In the genomic region with DNA sequence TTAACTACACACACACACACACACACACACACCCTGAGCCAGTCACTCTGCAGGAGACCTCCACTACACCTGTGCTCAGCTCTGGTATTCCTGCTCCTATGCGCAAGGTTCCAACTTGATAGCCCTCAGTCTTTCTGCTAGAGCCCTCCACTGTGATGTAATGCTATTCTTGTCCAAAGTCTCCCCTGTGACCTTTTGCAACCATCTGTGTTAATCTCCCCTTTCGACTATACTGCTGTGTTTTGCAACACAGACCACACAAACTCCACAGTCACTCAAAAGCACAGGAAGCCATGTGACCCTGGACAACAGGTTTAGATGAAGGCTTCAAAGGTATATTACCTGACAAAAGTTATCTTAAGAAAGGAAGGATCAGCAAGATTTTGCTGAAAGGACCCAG, we compare ENCODE assay signal across 27 mouse cellular contexts. TPM values are rescaled to one million over a fixed set of nuclear protein-coding genes. Genes with fewer than 3 reads are reported as not detected.
A peak's percentile ranks its signal among the peaks of the same experiment; 100 is the strongest.
DNase-seq lines count a peak whose midpoint lies in the region; ATAC-seq and TF ChIP-seq lines count a peak whose summit lies in the region.
"Had no signal": no experiment of that assay in that cellular context is flagged by ENCODE, and none has a peak within 500 bp of the region (broad histone marks: within the 10 kb centered on the region; RNA-seq: fewer than 3 reads in every experiment).

No protein-coding gene starts in this region.

- peaks cover 3% of the 10 kb centered on the region; the same call in 1 of the 2 replicates for H3K4me1 ChIP-seq in heart, adult 2 months (ENCODE audit: control insufficient read depth, insufficient read depth, low read length)
- no peaks in the 10 kb centered on the region for H3K4me1 ChIP-seq in liver, postnatal 0 days (ENCODE audit: insufficient read depth)
- H3K4me1 ChIP-seq in liver, embryonic 12.5 days, result no peaks in the 10 kb centered on the region
- H3K4me1 ChIP-seq: embryonic facial prominence, embryonic 10.5 days; embryonic facial prominence, embryonic 12.5 days; forebrain, embryonic 13.5 days; forebrain, embryonic 15.5 days had no signal

- H3K4me3 ChIP-seq in heart, adult 2 months, result no peak overlapping the region
- no peak overlapping the region for H3K4me3 ChIP-seq in liver, postnatal 0 days (ENCODE audit: low read depth, low read length)
- no peak overlapping the region for H3K4me3 ChIP-seq in liver, embryonic 12.5 days
- H3K4me3 ChIP-seq: embryonic facial prominence, embryonic 10.5 days; embryonic facial prominence, embryonic 12.5 days; forebrain, embryonic 13.5 days; forebrain, embryonic 15.5 days had no signal

- no peaks in the 10 kb centered on the region for H3K79me2 ChIP-seq in heart, adult 2 months (replicated peaks; ENCODE audit: control insufficient read depth, insufficient read depth, low read length)

- TF ChIP-seq CTCF in heart, adult 2 months (IDR thresholded peaks at IDR 0.05), result no peak
- no peak for TF ChIP-seq CTCF in liver, postnatal 0 days (IDR thresholded peaks at IDR 0.05; ENCODE audit: low read depth)

- no peak overlapping the region for H3K4me2 ChIP-seq in liver, postnatal 0 days (ENCODE audit: low read depth, low read length)
- H3K4me2 ChIP-seq in liver, embryonic 12.5 days, result no peak overlapping the region
- H3K4me2 ChIP-seq: embryonic facial prominence, embryonic 12.5 days; forebrain, embryonic 13.5 days; forebrain, embryonic 15.5 days had no signal

- no peak overlapping the region for H3K9ac ChIP-seq in heart, adult 2 months (ENCODE audit: low read depth, low read length)
- no peak overlapping the region for H3K9ac ChIP-seq in liver, postnatal 0 days (replicated peaks)
- no peak overlapping the region for H3K9ac ChIP-seq in liver, embryonic 12.5 days
- H3K9ac ChIP-seq: embryonic facial prominence, embryonic 12.5 days; forebrain, embryonic 13.5 days; forebrain, embryonic 15.5 days; forebrain, postnatal 0 days had no signal

- no peak for TF ChIP-seq POLR2A in heart, adult 2 months (IDR thresholded peaks at IDR 0.05; ENCODE audit: insufficient read depth, low read depth, low read length)

- no peaks in the 10 kb centered on the region for H3K36me3 ChIP-seq in heart, adult 2 months (ENCODE audit: control insufficient read depth, insufficient read depth, low read length)
- H3K36me3 ChIP-seq in liver, postnatal 0 days (replicated peaks; ENCODE audit: insufficient read depth, low read length), result no peaks in the 10 kb centered on the region
- no peaks in the 10 kb centered on the region for H3K36me3 ChIP-seq in liver, embryonic 12.5 days
- H3K36me3 ChIP-seq: embryonic facial prominence, embryonic 10.5 days; embryonic facial prominence, embryonic 12.5 days; forebrain, embryonic 15.5 days; G1E had no signal

- H3K27ac ChIP-seq in heart, adult 2 months, result no peak overlapping the region
- H3K27ac ChIP-seq in liver, postnatal 0 days (ENCODE audit: low read depth), result no peak overlapping the region
- H3K27ac ChIP-seq in liver, embryonic 12.5 days, result no peak overlapping the region
- H3K27ac ChIP-seq: embryonic facial prominence, embryonic 10.5 days; embryonic facial prominence, embryonic 12.5 days; forebrain, embryonic 13.5 days; forebrain, embryonic 15.5 days had no signal

- DNase-seq in adrenal gland, adult 2 months, result peak; percentile 19
- DNase-seq in adrenal gland, adult 18-20 months (ENCODE audit: low spot score in 2 of 2), result no peak
- peak; percentile 93 for DNase-seq in heart, adult 11 months
- DNase-seq in heart, adult 2 months, result no peak
- no peak for DNase-seq in liver, postnatal 0 days
- DNase-seq: adrenal gland, adult 8-10 months; adrenal gland, postnatal 14 days; adrenal gland, postnatal 36 days; B cell, adult 2 months; cerebellum, adult 11-12 months; cerebellum, adult 2 months; cerebellum, adult 9-10 months; cerebellum, postnatal 25 days; forebrain, postnatal 0 days had no signal

- WGBS in heart, adult 2 months, result 67% methylated on average over 2 of the region's 2 CpGs
- 56% methylated on average over 2 of the region's 2 CpGs for WGBS in liver, postnatal 0 days (ENCODE audit: insufficient replicate concordance)
- 66% methylated on average over 2 of the region's 2 CpGs for WGBS in liver, embryonic 12.5 days (ENCODE audit: insufficient replicate concordance)

- ATAC-seq in liver, postnatal 0 days, result peak; percentile 78
- no peak for ATAC-seq in liver, embryonic 12.5 days
- ATAC-seq: activated CD4-positive, CD25-positive, alpha-beta regulatory T cell, adult 4 months; CD4-positive, CD25-positive, alpha-beta regulatory T cell, adult 4 months; forebrain, embryonic 13.5 days; forebrain, embryonic 15.5 days; forebrain, postnatal 0 days; Patski had no signal

- TF ChIP-seq EP300 in heart, adult 2 months (IDR thresholded peaks at IDR 0.05; ENCODE audit: insufficient read depth, low read depth, low read length), result no peak
- TF ChIP-seq EP300 in liver, postnatal 0 days (IDR thresholded peaks at IDR 0.05; ENCODE audit: low read depth), result no peak

- no peaks in the 10 kb centered on the region for H3K9me3 ChIP-seq in liver, postnatal 0 days (ENCODE audit: low read length)
- H3K9me3 ChIP-seq in liver, embryonic 12.5 days (replicated peaks), result no peaks in the 10 kb centered on the region
- H3K9me3 ChIP-seq: embryonic facial prominence, embryonic 10.5 days; embryonic facial prominence, embryonic 12.5 days; forebrain, embryonic 13.5 days; forebrain, embryonic 15.5 days had no signal

- intact Hi-C loops in heart, adult 2 months (cut with DNase I), result no loop called here

- no peaks in the 10 kb centered on the region for H3K27me3 ChIP-seq in heart, adult 2 months (ENCODE audit: control insufficient read depth, insufficient read depth, low read length)
- no peaks in the 10 kb centered on the region for H3K27me3 ChIP-seq in liver, postnatal 0 days (ENCODE audit: insufficient read depth, low read length)
- no peaks in the 10 kb centered on the region for H3K27me3 ChIP-seq in liver, embryonic 12.5 days (replicated peaks)
- H3K27me3 ChIP-seq: embryonic facial prominence, embryonic 12.5 days; forebrain, embryonic 13.5 days; forebrain, embryonic 15.5 days had no signal

RNA-seq across cellular contexts. Expression of a gene that starts 5.8 kb away (rescaled TPM):
- 10 to 100 TPM in 1 of 2 experiments, 1 to 10 TPM in 1; 5.2 to 13.8 TPM for total RNA-seq in adrenal gland, adult 2 months (2021)
- 3.3 and 3.5 TPM in 2 replicates for polyA plus RNA-seq in adrenal gland, adult 2 months (2012; rRNA removed)
- 10 to 100 TPM in 1 of 2 experiments, 1 to 10 TPM in 1; 4.6 to 14.4 TPM for total RNA-seq in adrenal gland, adult 18-20 months (2021)
- total RNA-seq in heart, adult 2 months (2021), result 1 to 10 TPM; 1.7 to 3.6 TPM
- 3.1 and 5.9 TPM in 2 replicates for polyA plus RNA-seq in heart, adult 2 months (2012; rRNA removed)
- polyA plus RNA-seq in liver, postnatal 0 days (2015; fragmentation: Nextera tagmentation; extraction: Ambion mirVana), result 0.09 TPM in 1 of 2 replicates, not detected in the other
- polyA plus RNA-seq in liver, embryonic 12.5 days (2016; fragmentation: Nextera tagmentation; extraction: Ambion mirVana), result 0.11 TPM in 1 of 2 replicates, not detected in the other
- total RNA-seq: CH12.LX; forebrain, postnatal 0 days; G1E had no signal
- polyA plus RNA-seq: activated CD4-positive, CD25-positive, alpha-beta regulatory T cell, adult 4 months; CD4-positive, CD25-positive, alpha-beta regulatory T cell, adult 4 months; cortical plate, adult 2 months; embryonic facial prominence, embryonic 10.5 days; forebrain, embryonic 11.5 days; forebrain, embryonic 13.5 days; forebrain, embryonic 15.5 days; G1E; Patski had no signal

RNA-seq across cellular contexts. Expression of a gene that starts 17.9 kb away (rescaled TPM):
- 1 to 10 TPM in 1 of 2 experiments, under 1 TPM in 1; 0.49 to 2.9 TPM for total RNA-seq in adrenal gland, adult 2 months (2021)
- polyA plus RNA-seq in adrenal gland, adult 2 months (2012; rRNA removed), result 0.28 and 0.48 TPM in 2 replicates
- total RNA-seq in adrenal gland, adult 18-20 months (2021), result under 1 TPM in 1 of 2 experiments, not detected in 1; 0.51 TPM
- 1 to 10 TPM in 1 of 2 experiments, under 1 TPM in 1; 0.68 to 1.7 TPM for total RNA-seq in heart, adult 2 months (2021)
- polyA plus RNA-seq in heart, adult 2 months (2012; rRNA removed), result 1.1 and 1.4 TPM in 2 replicates
- 0.51 and 1.1 TPM in 2 replicates for polyA plus RNA-seq in liver, postnatal 0 days (2015; fragmentation: Nextera tagmentation; extraction: Ambion mirVana)
- 0.62 and 0.68 TPM in 2 replicates for polyA plus RNA-seq in liver, embryonic 12.5 days (2016; fragmentation: Nextera tagmentation; extraction: Ambion mirVana)
- total RNA-seq: adrenal gland, postnatal 14 days; CH12.LX; forebrain, postnatal 0 days; G1E had no signal
- polyA plus RNA-seq: activated CD4-positive, CD25-positive, alpha-beta regulatory T cell, adult 4 months; CD4-positive, CD25-positive, alpha-beta regulatory T cell, adult 4 months; cerebellum, adult 2 months; embryonic facial prominence, embryonic 10.5 days; forebrain, embryonic 13.5 days; G1E had no signal

RNA-seq across cellular contexts. Expression of a gene that starts 25.1 kb away (rescaled TPM):
- not detected for total RNA-seq in adrenal gland, adult 2 months (2021)
- not detected in 2 replicates for polyA plus RNA-seq in adrenal gland, adult 2 months (2012; rRNA removed)
- not detected for total RNA-seq in adrenal gland, adult 18-20 months (2021)
- total RNA-seq in heart, adult 2 months (2021), result not detected
- not detected in 2 replicates for polyA plus RNA-seq in heart, adult 2 months (2012; rRNA removed)
- polyA plus RNA-seq in liver, postnatal 0 days (2015; fragmentation: Nextera tagmentation; extraction: Ambion mirVana), result not detected in 2 replicates
- polyA plus RNA-seq in liver, embryonic 12.5 days (2016; fragmentation: Nextera tagmentation; extraction: Ambion mirVana), result not detected in 2 replicates
- total RNA-seq: adrenal gland, adult 8-10 months; adrenal gland, postnatal 14 days; adrenal gland, postnatal 36 days; CH12.LX; forebrain, postnatal 0 days; G1E had no signal
- polyA plus RNA-seq: activated CD4-positive, CD25-positive, alpha-beta regulatory T cell, adult 4 months; CD4-positive, CD25-positive, alpha-beta regulatory T cell, adult 4 months; cerebellum, adult 2 months; cortical plate, adult 2 months; embryonic facial prominence, embryonic 10.5 days; embryonic facial prominence, embryonic 12.5 days; embryonic facial prominence, embryonic 14.5 days; forebrain, embryonic 11.5 days; forebrain, embryonic 13.5 days; forebrain, embryonic 15.5 days; forebrain, postnatal 0 days; G1E; Patski had no signal

RNA-seq across cellular contexts. Expression of a gene that starts 28.1 kb away (rescaled TPM):
- 1 to 10 TPM in 1 of 2 experiments, under 1 TPM in 1; 0.98 to 2.0 TPM for total RNA-seq in adrenal gland, adult 2 months (2021)
- polyA plus RNA-seq in adrenal gland, adult 2 months (2012; rRNA removed), result 4.1 and 5.5 TPM in 2 replicates
- total RNA-seq in adrenal gland, adult 18-20 months (2021), result 1 to 10 TPM in 1 of 2 experiments, under 1 TPM in 1; 0.80 to 1.7 TPM
- total RNA-seq in heart, adult 2 months (2021), result 1 to 10 TPM; 1.1 to 1.6 TPM
- polyA plus RNA-seq in heart, adult 2 months (2012; rRNA removed), result 4.6 and 5.5 TPM in 2 replicates
- 1.8 and 2.5 TPM in 2 replicates for polyA plus RNA-seq in liver, postnatal 0 days (2015; fragmentation: Nextera tagmentation; extraction: Ambion mirVana)
- 2.0 and 2.8 TPM in 2 replicates for polyA plus RNA-seq in liver, embryonic 12.5 days (2016; fragmentation: Nextera tagmentation; extraction: Ambion mirVana)
- total RNA-seq: G1E had no signal
- polyA plus RNA-seq: activated CD4-positive, CD25-positive, alpha-beta regulatory T cell, adult 4 months; CD4-positive, CD25-positive, alpha-beta regulatory T cell, adult 4 months; cerebellum, adult 2 months; G1E had no signal

RNA-seq across cellular contexts. Expression of a gene that starts 38.2 kb away (rescaled TPM):
- total RNA-seq in adrenal gland, adult 2 months (2021), result not detected
- polyA plus RNA-seq in adrenal gland, adult 2 months (2012; rRNA removed), result 0.26 and 0.31 TPM in 2 replicates
- not detected for total RNA-seq in adrenal gland, adult 18-20 months (2021)
- total RNA-seq in heart, adult 2 months (2021), result 1 to 10 TPM in 1 of 2 experiments, not detected in 1; 1.9 TPM
- polyA plus RNA-seq in heart, adult 2 months (2012; rRNA removed), result 1.7 and 1.8 TPM in 2 replicates
- polyA plus RNA-seq in liver, postnatal 0 days (2015; fragmentation: Nextera tagmentation; extraction: Ambion mirVana), result 0.88 and 1.4 TPM in 2 replicates
- 0.45 and 0.50 TPM in 2 replicates for polyA plus RNA-seq in liver, embryonic 12.5 days (2016; fragmentation: Nextera tagmentation; extraction: Ambion mirVana)
- total RNA-seq: adrenal gland, postnatal 14 days; adrenal gland, postnatal 36 days; CH12.LX; G1E had no signal
- polyA plus RNA-seq: activated CD4-positive, CD25-positive, alpha-beta regulatory T cell, adult 4 months; CD4-positive, CD25-positive, alpha-beta regulatory T cell, adult 4 months; G1E; Patski had no signal

Comparison
In these comparisons a context has a peak if more than half of its experiments do, and no peak if none do; other contexts are left out.
1. DNase-seq: peak in adrenal gland, adult 2 months (single experiment) and heart, adult 11 months (single experiment); none in adrenal gland, adult 18-20 months (0 of 2), heart, adult 2 months (0 of 2) and liver, postnatal 0 days (single experiment).